Mouse (Mus musculus): ENCODE results near the gene Stk24.
A peak's percentile ranks its signal among the peaks of the same experiment; 100 is the strongest.
"Not testable (repeated sequence)": the region's sequence is repeated elsewhere in the genome, so short reads cannot be mapped to it uniquely, and the experiment has no call there.

The Stk24 gene

GRCm38 (mm10) chr14:121379827-121380145, at the start of gene Stk24:
TSS of gene Stk24 (minus strand) at chr14:121380011.
- no peak for DNase-seq

GRCm38 (mm10) chr14:121428148-121428547, 48.3 kb upstream of the Stk24 start:
- no peak for DNase-seq

- DNase-seq = no peak
Measured at GRCm38 (mm10) chr14:121426743-121427142, 46.9 kb upstream of the Stk24 start.

- DNase-seq = no peak
Measured at GRCm38 (mm10) chr14:121425004-121425793, 45.4 kb upstream of the Stk24 start.

- DNase-seq = no peak
Measured at GRCm38 (mm10) chr14:121423341-121423751, 43.5 kb upstream of the Stk24 start.

GRCm38 (mm10) chr14:121422664-121423340, 43.0 kb upstream of the Stk24 start:
- DNase-seq = no peak

GRCm38 (mm10) chr14:121422000-121422399, 42.2 kb upstream of the Stk24 start:
- no peak for DNase-seq

- DNase-seq = no peak
Measured at GRCm38 (mm10) chr14:121417594-121417993, 37.8 kb upstream of the Stk24 start.

GRCm38 (mm10) chr14:121416626-121417319, 37.0 kb upstream of the Stk24 start:
- DNase-seq = no peak

GRCm38 (mm10) chr14:121414635-121415241, 34.9 kb upstream of the Stk24 start:
- no peak for DNase-seq

GRCm38 (mm10) chr14:121413726-121414125, 33.9 kb upstream of the Stk24 start:
- not testable (repeated sequence) for DNase-seq

- DNase-seq = no peak
Measured at GRCm38 (mm10) chr14:121408944-121409343, 29.1 kb upstream of the Stk24 start.

- no peak for DNase-seq
Measured at GRCm38 (mm10) chr14:121406943-121407342, 27.1 kb upstream of the Stk24 start.

- DNase-seq = no peak
Measured at GRCm38 (mm10) chr14:121405546-121405945, 25.7 kb upstream of the Stk24 start.

- DNase-seq = no peak
Measured at GRCm38 (mm10) chr14:121405120-121405519, 25.3 kb upstream of the Stk24 start.

GRCm38 (mm10) chr14:121399676-121400075, 19.9 kb upstream of the Stk24 start:
- no peak for DNase-seq

GRCm38 (mm10) chr14:121397471-121397870, 17.7 kb upstream of the Stk24 start:
- DNase-seq = no peak

GRCm38 (mm10) chr14:121395125-121395524, 15.3 kb upstream of the Stk24 start:
- DNase-seq = no peak

- no peak for DNase-seq
Measured at GRCm38 (mm10) chr14:121391927-121392326, 12.1 kb upstream of the Stk24 start.

GRCm38 (mm10) chr14:121387760-121388159, 7.9 kb upstream of the Stk24 start:
- no peak for DNase-seq

- DNase-seq = no peak
Measured at GRCm38 (mm10) chr14:121385440-121385839, 5.6 kb upstream of the Stk24 start.

- DNase-seq = no peak
Measured at GRCm38 (mm10) chr14:121383801-121384200, 4.0 kb upstream of the Stk24 start.

- DNase-seq = peak; percentile 75
Measured at GRCm38 (mm10) chr14:121379116-121379826, 540 bp downstream of the Stk24 start.

Measured in right cerebral cortex, postnatal 4 days (tissue).